Mouse (Mus musculus) spleen, embryonic (tissue): ENCODE measurements around the gene Ccdc38.

Experiments used
- CTCF ChIA-PET: fragments of 350-600 bp; sonication (Branson Sonifier 250); formaldehyde crosslinking; loops from one replicate; lab custom pipeline; 2022; lab: Charles Lee

Ccdc38 gene

GRCm38 (mm10) chr10:93547741-93548270 lies 7.4 kb downstream of the Ccdc38 start:
- CTCF ChIA-PET: interaction anchor here (0.5 to 0.7 kb wide), 3 partner anchors 18 to 381 kb away, joined by 3 to 5 read pairs (median 4); no protein-coding TSS in a partner anchor

GRCm38 (mm10) chr10:93548991-93549390 lies 8.6 kb downstream of the Ccdc38 start:
- CTCF ChIA-PET: interaction anchor here (0.7 to 1.0 kb wide), 2 partner anchors 9 to 171 kb away, joined by 4 read pairs; partner anchors contain the start of gene Amdhd1

GRCm38 (mm10) chr10:93549821-93550220 lies 9.4 kb downstream of the Ccdc38 start:
- CTCF ChIA-PET: no interaction called here

DNA sequence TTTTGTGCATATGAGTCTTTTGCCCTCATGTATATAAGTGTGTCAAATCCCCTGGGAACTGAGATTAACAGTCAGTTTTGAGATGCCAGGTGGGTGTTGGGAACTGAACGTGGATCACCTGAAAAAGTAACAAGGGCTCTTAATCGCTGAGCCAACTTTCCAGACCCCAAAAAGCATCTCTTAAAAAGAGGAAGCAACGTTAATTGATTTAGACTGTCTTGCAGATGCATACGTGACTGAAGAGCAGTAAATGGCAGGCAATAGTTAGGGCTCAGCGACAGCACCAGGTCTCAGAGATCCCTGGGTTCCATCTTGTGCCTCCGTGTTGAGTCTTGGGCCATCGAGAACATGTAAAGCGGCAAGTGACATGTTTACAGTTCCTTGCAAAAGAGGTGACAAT lies 12.2 kb downstream of the Ccdc38 start:
- CTCF ChIA-PET: no interaction called here

DNA sequence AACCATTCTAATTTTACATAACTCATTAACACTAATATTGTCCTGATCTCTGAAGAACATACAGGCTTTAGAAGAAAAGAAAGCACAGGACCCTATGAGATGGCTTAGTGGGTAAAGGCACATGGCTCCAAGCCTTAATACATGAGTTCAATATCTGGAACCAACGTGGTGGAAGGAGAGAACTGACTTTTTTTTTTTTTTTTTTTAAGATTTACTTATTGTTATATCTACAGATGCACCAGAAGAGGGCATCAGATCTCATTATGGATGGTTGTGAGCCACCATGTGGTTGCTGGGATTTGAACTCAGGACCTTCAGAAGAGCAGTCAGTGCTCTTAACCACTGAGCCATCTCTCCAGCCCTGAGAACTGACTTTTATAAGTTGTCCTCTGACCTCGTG lies 17.5 kb downstream of the Ccdc38 start:
- CTCF ChIA-PET: interaction anchor here (0.6 kb wide), 1 partner anchor 493 kb away, joined by 3 read pairs; no protein-coding TSS in a partner anchor

- CTCF ChIA-PET: no interaction called here
These were observed 19.4 kb downstream of the Ccdc38 start for GRCm38 (mm10) chr10:93559786-93560185.

GRCm38 (mm10) chr10:93564518-93565090 lies 24.2 kb downstream of the Ccdc38 start:
- CTCF ChIA-PET: no interaction called here

GRCm38 (mm10) chr10:93567066-93567465 lies 26.6 kb downstream of the Ccdc38 start:
- CTCF ChIA-PET: no interaction called here

GRCm38 (mm10) chr10:93567841-93568566 lies 27.6 kb downstream of the Ccdc38 start:
- CTCF ChIA-PET: interaction anchor here (0.6 to 0.7 kb wide), 2 partner anchors 20 to 143 kb away, joined by 3 to 4 read pairs; no protein-coding TSS in a partner anchor

- CTCF ChIA-PET: no interaction called here
These were observed 28.2 kb downstream of the Ccdc38 start for GRCm38 (mm10) chr10:93568671-93569070.

- CTCF ChIA-PET: no interaction called here
These were observed 31.8 kb downstream of the Ccdc38 start for GRCm38 (mm10) chr10:93572209-93572608.

- CTCF ChIA-PET: no interaction called here
These were observed 34.5 kb downstream of the Ccdc38 start for GRCm38 (mm10) chr10:93574966-93575365.

- CTCF ChIA-PET: interaction anchor here (0.7 kb wide), 1 partner anchor 55 kb away, joined by 3 read pairs; no protein-coding TSS in a partner anchor
These were observed 35.5 kb downstream of the Ccdc38 start for GRCm38 (mm10) chr10:93575960-93576359.

DNA sequence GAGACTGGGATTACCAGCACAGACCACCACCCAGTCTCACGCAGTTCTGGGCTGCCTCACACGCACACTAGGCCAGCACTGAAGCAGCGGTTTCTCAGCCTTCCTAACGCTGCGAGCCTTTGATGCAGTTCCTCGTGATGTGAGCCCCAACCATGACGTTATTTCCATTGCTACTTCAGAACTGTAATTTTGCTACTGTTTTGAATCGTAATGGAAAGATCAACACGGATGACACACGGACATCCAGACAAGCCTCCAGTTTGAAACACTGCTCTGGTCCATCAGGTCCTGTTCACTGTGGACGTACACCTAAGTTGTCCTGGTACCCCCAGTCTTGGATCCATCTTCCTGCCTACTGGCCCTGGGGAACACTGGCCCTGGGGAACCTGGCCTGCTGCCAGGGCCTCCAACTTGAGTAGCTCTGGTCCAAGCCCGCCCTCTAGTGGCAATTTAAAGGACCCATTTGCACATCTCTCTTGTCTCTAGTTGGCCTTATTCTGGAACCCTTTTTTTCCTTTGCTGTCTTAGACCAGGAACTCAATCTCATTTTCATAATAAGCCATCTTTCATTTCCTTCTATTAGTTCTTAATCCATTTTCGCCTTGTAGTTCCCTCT lies 36.9 kb downstream of the Ccdc38 start:
- CTCF ChIA-PET: no interaction called here

- CTCF ChIA-PET: interaction anchor here (0.6 kb wide), 1 partner anchor 42 kb away, joined by 4 read pairs; no protein-coding TSS in a partner anchor
These were observed 48.4 kb downstream of the Ccdc38 start for GRCm38 (mm10) chr10:93588796-93589195.

DNA sequence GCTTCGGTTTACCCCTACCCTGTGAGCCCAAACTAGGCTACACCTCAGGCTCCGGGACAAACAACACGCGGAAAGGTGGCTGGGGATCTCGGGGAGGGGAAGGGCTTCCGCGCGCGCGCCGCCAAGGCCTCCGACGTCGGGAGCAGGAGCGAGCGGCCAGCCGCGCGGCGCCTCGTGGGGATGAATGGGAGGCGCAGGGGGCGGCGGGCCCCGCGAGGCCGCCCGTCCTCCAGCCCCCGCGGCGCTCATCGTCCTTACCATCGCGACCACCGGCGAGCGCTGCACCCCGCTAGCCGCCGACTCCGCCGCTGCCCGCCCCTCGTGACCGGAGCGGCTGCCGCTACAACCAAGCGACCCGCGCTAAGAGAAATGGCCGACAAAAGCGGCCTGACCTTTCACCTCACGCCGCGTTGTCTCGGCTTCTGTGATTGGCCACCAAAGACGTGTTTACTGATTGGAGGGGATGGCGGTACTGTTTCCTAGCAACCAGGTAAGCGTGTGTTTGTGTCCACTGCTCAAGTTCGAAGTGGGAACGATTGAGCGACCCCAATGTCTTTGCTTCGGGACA lies 48.9 kb downstream of the Ccdc38 start, which contains the start of gene Snrpf:
Gene Snrpf (minus strand): TSS at position 426 of the 568 bp plus-strand sequence.
- CTCF ChIA-PET: interaction anchor here (0.6 kb wide), 1 partner anchor 43 kb away, joined by 4 read pairs; no protein-coding TSS in a partner anchor

GRCm38 (mm10) chr10:93592456-93592855 lies 52.0 kb downstream of the Ccdc38 start:
- CTCF ChIA-PET: no interaction called here

DNA sequence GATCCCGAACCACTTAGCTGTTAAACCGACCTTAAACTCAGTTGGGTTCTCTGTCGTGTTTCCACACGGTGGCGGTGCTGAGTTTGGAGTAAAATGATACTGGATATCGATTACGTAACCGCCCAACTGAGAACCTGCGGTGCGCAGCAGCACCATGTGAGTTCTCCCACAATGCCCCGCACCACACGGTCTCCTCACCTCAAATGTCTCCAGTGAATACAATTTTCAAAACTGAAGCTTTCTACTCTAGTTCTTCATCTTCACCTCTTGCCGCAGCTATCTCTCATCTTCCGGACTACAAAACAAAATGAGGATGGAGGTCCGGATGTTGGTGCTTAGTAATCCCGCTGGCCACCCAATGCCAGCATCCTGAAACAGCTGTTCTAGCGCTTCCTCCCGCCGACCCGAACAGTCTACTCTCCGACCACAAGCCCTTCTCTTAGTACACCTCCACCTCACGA lies 53.6 kb downstream of the Ccdc38 start:
- CTCF ChIA-PET: no interaction called here

GRCm38 (mm10) chr10:93595831-93596230 lies 55.4 kb downstream of the Ccdc38 start:
- CTCF ChIA-PET: no interaction called here

DNA sequence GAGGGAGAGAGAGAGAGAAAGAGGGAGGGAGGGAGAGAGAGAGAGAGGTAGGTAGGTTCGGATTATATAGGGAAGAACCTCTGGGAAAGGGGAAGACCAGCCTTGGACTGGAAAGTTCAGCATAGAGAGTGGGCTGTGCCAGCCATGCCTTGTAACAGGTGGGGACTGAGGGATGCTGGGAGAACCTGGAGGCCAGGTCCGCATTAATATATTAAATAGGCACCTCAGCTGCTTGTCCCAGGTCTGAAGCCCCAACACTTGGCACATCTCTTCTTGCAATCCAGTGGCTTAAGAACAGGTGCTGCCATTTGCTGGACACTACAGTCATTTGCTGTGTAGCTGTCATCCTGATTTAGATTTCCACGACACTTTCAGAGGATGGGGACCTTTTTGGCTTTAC lies 56.2 kb downstream of the Ccdc38 start:
- CTCF ChIA-PET: no interaction called here

DNA sequence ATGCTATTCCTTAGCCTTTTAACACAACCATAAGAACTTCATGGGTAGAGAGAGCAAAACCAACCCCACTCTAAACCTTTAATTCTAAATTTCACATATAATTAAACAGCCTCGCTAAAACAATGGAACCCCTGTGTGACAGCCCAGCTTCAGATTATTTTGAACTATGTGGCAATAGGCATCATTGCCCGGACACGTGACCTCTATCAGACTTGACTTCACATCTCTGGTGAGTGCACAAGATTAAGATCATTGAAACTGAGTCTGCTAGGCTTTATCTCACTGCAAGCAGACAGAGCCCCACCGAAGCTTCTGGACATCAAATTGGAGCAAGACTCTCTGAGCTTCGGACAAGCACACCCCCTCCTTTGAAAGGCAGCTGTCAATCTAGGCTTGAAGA lies 61.9 kb downstream of the Ccdc38 start:
- CTCF ChIA-PET: no interaction called here
